Mouse (Mus musculus) erythroblast, embryonic 14.5 days (primary cell): Measurements from ENCODE around the gene Txlng. TPM values are rescaled to one million over a fixed set of nuclear protein-coding genes. Genes with fewer than 3 reads are reported as not detected.
"Not testable (repeated sequence)": the region's sequence is repeated elsewhere in the genome, so short reads cannot be mapped to it uniquely, and the experiment has no call there.

Source experiments
- H3K27me3 ChIP-seq: 2 replicates; pipeline ENCODE4 v1.6.1; 2012; ENCODE audit warnings: inconsistent platforms; ENCODE audit not compliant: control insufficient read depth
- H3K36me3 ChIP-seq: 2 replicates; pipeline ENCODE4 v1.6.1; 2012; ENCODE audit warnings: mild to moderate bottlenecking, inconsistent platforms; ENCODE audit not compliant: control insufficient read depth
- H3K4me1 ChIP-seq: 2 replicates; pipeline ENCODE4 v1.6.1; 2012; ENCODE audit warnings: inconsistent platforms; ENCODE audit not compliant: control insufficient read depth
- H3K4me3 ChIP-seq: replicated peaks from 2 replicates; pipeline ENCODE3; 2012; ENCODE audit warnings: moderate library complexity, mild to moderate bottlenecking, inconsistent platforms
- H3K9me3 ChIP-seq: 2 replicates; pipeline ENCODE4 v1.6.1; 2012; ENCODE audit warnings: low read length, inconsistent platforms, mixed read lengths; ENCODE audit not compliant: control insufficient read depth
- GATA1 ChIP-seq: IDR thresholded peaks from 2 replicates; pipeline ENCODE4 v1.6.1; 2012; ENCODE audit warnings: low read length, inconsistent platforms, mixed read lengths
- TAL1 ChIP-seq: IDR thresholded peaks from 3 replicates; pipeline ENCODE4 v1.6.1; 2012; ENCODE audit warnings: low read length, inconsistent platforms, mixed read lengths
- polyA plus RNA-seq: library from polyadenylated mRNA; stranded (reverse); fragments of >175 nt; gene quantifications from 2 replicates; pipeline ENCODE4 v1.2.3, GENCODE M21; 2012

Txlng gene
- polyA plus RNA-seq, 1 experiment, result 0.18 TPM

GRCm38 (mm10) chrX:162831542-162831941, 2.3 kb upstream of the Txlng start:
- peaks cover 4% of the 10 kb centered on the region for H3K9me3 ChIP-seq

GRCm38 (mm10) chrX:162831036-162831435, 1.8 kb upstream of the Txlng start:
- Histone ChIP-seq H3K9me3 (peaks cover 4% of the 10 kb centered on the region), H3K4me3 (no peak overlapping the region), H3K36me3 (0 out of 2 replicates have a peak, but pooled peaks cover under 1% of the 10 kb centered on the region), H3K4me1 (peaks cover 6% of the 10 kb centered on the region), H3K27me3 (no peaks in the 10 kb centered on the region)
- TF ChIP-seq TAL1 (no peak), GATA1 (no peak)

More at GRCm38 (mm10) chrX:162831542-162831941, 2.3 kb upstream of the Txlng start:
- Histone ChIP-seq H3K4me3 (no peak overlapping the region), H3K36me3 (no peaks in the 10 kb centered on the region), H3K27me3 (no peaks in the 10 kb centered on the region), H3K4me1 (peaks cover 6% of the 10 kb centered on the region)
- TF ChIP-seq TAL1 (no peak), GATA1 (no peak)

- H3K9me3 ChIP-seq, H3K36me3 ChIP-seq, H3K4me1 ChIP-seq, H3K27me3 ChIP-seq: not testable (repeated sequence)
- peak overlapping the region; percentile 83 for H3K4me3 ChIP-seq
Measured at GRCm38 (mm10) chrX:162830313-162830712, 1.1 kb upstream of the Txlng start.

- Histone ChIP-seq H3K4me1 (peaks cover 6% of the 10 kb centered on the region), H3K36me3 (peaks cover 7% of the 10 kb centered on the region), H3K9me3 (peaks cover 4% of the 10 kb centered on the region), H3K27me3 (no peaks in the 10 kb centered on the region), H3K4me3 (peak overlapping the region; percentile 83)
- no peak for TF ChIP-seq TAL1
- no peak for TF ChIP-seq GATA1
Measured at GRCm38 (mm10) chrX:162829741-162830140, 487 bp upstream of the Txlng start.

- Histone ChIP-seq H3K9me3 (peaks cover 4% of the 10 kb centered on the region), H3K36me3 (peaks cover 8% of the 10 kb centered on the region), H3K4me3 (peak overlapping the region; percentile 83), H3K27me3 (no peaks in the 10 kb centered on the region), H3K4me1 (peaks cover 6% of the 10 kb centered on the region)
- no peak for TF ChIP-seq GATA1
- no peak for TF ChIP-seq TAL1
Measured at GRCm38 (mm10) chrX:162828783-162829182, 471 bp downstream of the Txlng start.

- H3K27me3 ChIP-seq, result no peaks in the 10 kb centered on the region
- TF ChIP-seq GATA1, result no peak
- TF ChIP-seq TAL1, result no peak
- peaks cover 6% of the 10 kb centered on the region for H3K4me1 ChIP-seq
- H3K4me3 ChIP-seq, result peak overlapping the region; percentile 83
- peaks cover 10% of the 10 kb centered on the region for H3K36me3 ChIP-seq
- H3K9me3 ChIP-seq, result peaks cover 4% of the 10 kb centered on the region
Measured at GRCm38 (mm10) chrX:162828016-162828415, 1.2 kb downstream of the Txlng start.

- H3K4me3 ChIP-seq, result no peak overlapping the region
- no peaks in the 10 kb centered on the region for H3K27me3 ChIP-seq
- H3K4me1 ChIP-seq, result no peaks in the 10 kb centered on the region
- TF ChIP-seq TAL1, result no peak
- no peak for TF ChIP-seq GATA1
- no peaks in the 10 kb centered on the region for H3K9me3 ChIP-seq
- H3K36me3 ChIP-seq, result peaks cover 34% of the 10 kb centered on the region
Measured at GRCm38 (mm10) chrX:162800371-162800770, 28.9 kb downstream of the Txlng start.

- H3K27me3 ChIP-seq, H3K4me3 ChIP-seq, H3K9me3 ChIP-seq, H3K4me1 ChIP-seq: not testable (repeated sequence)
- peaks cover 46% of the 10 kb centered on the region for H3K36me3 ChIP-seq
Measured at GRCm38 (mm10) chrX:162791392-162791791, 37.9 kb downstream of the Txlng start.

- Histone ChIP-seq H3K9me3 (no peaks in the 10 kb centered on the region), H3K4me3 (no peak overlapping the region), H3K4me1 (no peaks in the 10 kb centered on the region), H3K36me3 (peaks cover 72% of the 10 kb centered on the region), H3K27me3 (no peaks in the 10 kb centered on the region)
- no peak for TF ChIP-seq GATA1
- TF ChIP-seq TAL1, result no peak
Measured at GRCm38 (mm10) chrX:162788372-162788771, 40.9 kb downstream of the Txlng start.

- H3K36me3 ChIP-seq, result peaks cover 96% of the 10 kb centered on the region
- no peak overlapping the region for H3K4me3 ChIP-seq
- H3K27me3 ChIP-seq, result no peaks in the 10 kb centered on the region
- no peaks in the 10 kb centered on the region for H3K4me1 ChIP-seq
- TF ChIP-seq GATA1 (no peak), TAL1 (no peak)
- H3K9me3 ChIP-seq, result no peaks in the 10 kb centered on the region
Measured at GRCm38 (mm10) chrX:162770726-162771125, 58.5 kb downstream of the Txlng start.
